Mouse (Mus musculus) megakaryocyte-erythroid progenitor cell, adult 5 weeks (primary cell): Measurements from ENCODE around the gene Mup19. TPM values are rescaled to one million over a fixed set of nuclear protein-coding genes. Genes with fewer than 3 reads are reported as not detected.

Experiments
- polyA plus RNA-seq: library from polyadenylated mRNA; stranded (reverse); fragments of >175 nt; gene quantifications from 2 replicates; pipeline ENCODE4 v1.2.3, GENCODE M21; 2012

The Mup19 gene
- polyA plus RNA-seq: not detected in 2 replicates

GRCm38 (mm10) chr4:61782169-61782568 is at the start of gene Mup19:
Mup19 (minus strand) TSS chr4:61782269.

Other genes with a start within 250 kb of the Mup19 start
- not detected in 2 replicates for gene Mup17, start 186.4 kb downstream of the Mup19 start, polyA plus RNA-seq
- gene Mup18, start 108.1 kb downstream of the Mup19 start, polyA plus RNA-seq: not detected in 2 replicates
- gene Mup5, start 53.0 kb upstream of the Mup19 start, polyA plus RNA-seq: not detected in 2 replicates